Mouse (Mus musculus): ENCODE data around the gene Cmas. TPM values are rescaled to one million over a fixed set of nuclear protein-coding genes. Genes with fewer than 3 reads are reported as not detected.
A peak's percentile ranks its signal among the peaks of the same experiment; 100 is the strongest.

The Cmas gene
- polyA plus RNA-seq, 1 experiment from 2014 or later, result 105 TPM

GRCm38 (mm10) chr6:142757976-142758375 is 1.5 kb downstream of the Cmas start:
- DNase-seq (ENCODE audit: low spot score), result peak; percentile 72

GRCm38 (mm10) chr6:142758562-142758961 is 2.1 kb downstream of the Cmas start:
- Histone ChIP-seq H3K36me3 (peaks cover 19% of the 10 kb centered on the region), H3K4me1 (peaks cover 28% of the 10 kb centered on the region), H3K9me3 (no peaks in the 10 kb centered on the region), H3K27me3 (ENCODE audit: insufficient read depth, poor library complexity, severe bottlenecking) (peaks cover 4% of the 10 kb centered on the region; the same call in 1 of the 2 replicates), H3K27ac (no peak overlapping the region), H3K4me3 (no peak overlapping the region)
- WGBS, result 91% methylated on average over 6 of the region's 6 CpGs
- peak; percentile 64 for DNase-seq (ENCODE audit: low spot score)

More at GRCm38 (mm10) chr6:142757976-142758375, 1.5 kb downstream of the Cmas start:
- Histone ChIP-seq H3K4me3 (peak overlapping the region; percentile 93), H3K27ac (peak overlapping the region; percentile 72; the same call in 1 of the 2 replicates), H3K36me3 (peaks cover 19% of the 10 kb centered on the region), H3K9me3 (no peaks in the 10 kb centered on the region), H3K4me1 (peaks cover 28% of the 10 kb centered on the region), H3K27me3 (ENCODE audit: insufficient read depth, poor library complexity, severe bottlenecking) (peaks cover 6% of the 10 kb centered on the region; the same call in 1 of the 2 replicates)
- WGBS, result 84% methylated on average over 6 of the region's 6 CpGs

DNA sequence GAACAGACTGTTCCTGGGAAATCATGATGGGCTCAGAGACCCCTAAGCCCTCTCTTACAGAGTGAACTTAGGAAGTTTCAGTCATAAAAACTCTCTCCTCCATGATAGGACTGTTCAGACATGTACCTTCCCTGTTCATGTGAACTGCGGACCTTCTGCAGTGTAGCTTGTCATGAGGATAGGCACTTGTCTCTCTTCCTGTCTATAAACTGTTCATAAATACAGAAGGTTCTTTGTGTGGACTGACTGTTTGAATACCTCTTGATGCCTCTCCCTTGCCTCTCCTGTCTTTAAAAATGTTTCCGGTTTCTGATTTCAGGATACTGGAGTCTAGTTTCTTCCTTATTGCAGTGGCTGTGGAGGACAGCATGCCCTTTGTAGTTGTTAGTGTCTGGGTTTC is 3.1 kb downstream of the Cmas start:
- Histone ChIP-seq H3K4me1 (peaks cover 28% of the 10 kb centered on the region), H3K4me3 (no peak overlapping the region), H3K36me3 (peaks cover 26% of the 10 kb centered on the region), H3K27ac (no peak overlapping the region), H3K9me3 (no peaks in the 10 kb centered on the region), H3K27me3 (ENCODE audit: insufficient read depth, poor library complexity, severe bottlenecking) (no peaks in the 10 kb centered on the region)
- no peak for DNase-seq (ENCODE audit: low spot score)
- WGBS, result 90% methylated on average over 2 of the region's 2 CpGs

DNA sequence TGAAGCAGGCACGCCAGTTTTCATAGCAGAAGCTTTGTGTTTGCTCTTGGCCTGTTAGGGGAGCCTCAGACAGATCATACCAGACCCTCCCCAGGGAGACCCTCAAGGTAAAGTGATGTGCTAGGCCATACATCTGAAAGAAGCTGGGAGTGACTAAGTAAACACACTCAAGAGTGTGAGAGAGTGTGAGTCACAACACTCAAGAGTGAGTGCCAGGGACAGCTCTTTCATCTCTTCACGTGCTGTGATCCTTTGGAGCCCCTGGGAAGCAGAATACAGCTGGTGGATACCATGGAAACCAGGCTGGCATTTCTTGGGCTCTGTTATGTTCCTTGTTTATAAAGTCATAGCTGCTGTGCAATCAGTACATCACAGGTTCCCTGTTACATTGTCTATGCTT is 8.4 kb downstream of the Cmas start:
- DNase-seq (ENCODE audit: low spot score), result no peak
- Histone ChIP-seq H3K4me1 (peaks cover 22% of the 10 kb centered on the region; the same call in 1 of the 2 replicates), H3K27ac (no peak overlapping the region), H3K36me3 (peaks cover 62% of the 10 kb centered on the region), H3K27me3 (ENCODE audit: insufficient read depth, poor library complexity, severe bottlenecking) (no peaks in the 10 kb centered on the region), H3K4me3 (no peak overlapping the region), H3K9me3 (no peaks in the 10 kb centered on the region)
- 77% methylated on average over 2 of the region's 2 CpGs for WGBS

DNA sequence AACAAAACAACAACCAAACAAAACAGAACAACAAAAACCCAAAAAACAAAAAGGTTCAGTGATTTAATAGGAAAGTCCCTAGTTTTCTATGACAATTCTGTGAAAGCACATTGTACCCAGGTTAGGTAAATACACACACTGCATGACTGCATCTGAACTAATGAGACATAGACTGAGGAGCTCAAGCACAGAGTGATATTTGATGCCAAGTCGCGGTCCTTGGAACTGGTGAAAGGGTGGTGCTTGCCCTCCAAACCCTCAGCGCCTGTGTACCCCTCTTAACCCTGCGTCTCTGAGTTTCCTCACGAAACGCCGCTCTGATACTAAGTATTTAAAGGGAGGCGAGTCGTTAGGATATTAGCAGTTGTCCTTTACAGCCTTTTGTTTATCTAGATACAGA is 10.8 kb downstream of the Cmas start:
- H3K27ac ChIP-seq, result no peak overlapping the region
- H3K4me3 ChIP-seq, result no peak overlapping the region
- peaks cover 30% of the 10 kb centered on the region; the same call in 1 of the 2 replicates for H3K4me1 ChIP-seq
- no peaks in the 10 kb centered on the region for H3K27me3 ChIP-seq (ENCODE audit: insufficient read depth, poor library complexity, severe bottlenecking)
- WGBS, result 93% methylated on average over 9 of the region's 9 CpGs
- DNase-seq (ENCODE audit: low spot score), result no peak
- H3K36me3 ChIP-seq, result peaks cover 74% of the 10 kb centered on the region
- no peaks in the 10 kb centered on the region for H3K9me3 ChIP-seq

DNA sequence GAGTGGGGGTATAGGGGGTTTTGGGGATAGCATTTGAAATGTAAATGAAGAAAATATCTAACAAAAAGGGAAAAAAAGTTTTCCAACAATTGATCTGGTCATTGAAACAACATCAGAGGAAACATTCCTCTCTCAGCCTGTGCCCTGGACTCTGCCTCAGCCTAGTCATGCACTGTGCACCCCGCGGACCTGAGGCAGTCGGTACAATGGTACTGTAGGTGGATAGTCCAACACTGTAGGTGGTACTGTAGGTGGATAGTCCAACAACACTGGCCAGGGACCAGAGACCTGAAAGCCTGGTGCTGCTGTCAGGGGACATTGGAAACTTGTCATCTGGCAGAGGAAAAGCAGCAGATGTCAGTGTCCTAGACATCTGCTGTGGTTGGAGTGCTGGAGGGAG is 13.4 kb downstream of the Cmas start:
- Histone ChIP-seq H3K27me3 (ENCODE audit: insufficient read depth, poor library complexity, severe bottlenecking) (no peaks in the 10 kb centered on the region), H3K4me3 (no peak overlapping the region), H3K4me1 (peaks cover 30% of the 10 kb centered on the region; the same call in 1 of the 2 replicates), H3K36me3 (peaks cover 89% of the 10 kb centered on the region), H3K9me3 (no peaks in the 10 kb centered on the region), H3K27ac (no peak overlapping the region)
- WGBS, result 80% methylated on average over 3 of the region's 3 CpGs
- no peak for DNase-seq (ENCODE audit: low spot score)

GRCm38 (mm10) chr6:142771643-142772042 is 15.2 kb downstream of the Cmas start:
- WGBS, result 85% methylated on average over 4 of the region's 4 CpGs
- peaks cover 39% of the 10 kb centered on the region for H3K4me1 ChIP-seq
- H3K36me3 ChIP-seq, result peaks cover 74% of the 10 kb centered on the region
- DNase-seq (ENCODE audit: low spot score), result no peak
- no peaks in the 10 kb centered on the region for H3K9me3 ChIP-seq
- no peaks in the 10 kb centered on the region for H3K27me3 ChIP-seq (ENCODE audit: insufficient read depth, poor library complexity, severe bottlenecking)
- H3K4me3 ChIP-seq, result no peak overlapping the region
- H3K27ac ChIP-seq, result no peak overlapping the region

- no peak overlapping the region for H3K4me3 ChIP-seq
- no peak for DNase-seq (ENCODE audit: low spot score)
- no peak overlapping the region for H3K27ac ChIP-seq
- H3K9me3 ChIP-seq, result no peaks in the 10 kb centered on the region
- peaks cover 56% of the 10 kb centered on the region for H3K36me3 ChIP-seq
- H3K4me1 ChIP-seq, result peaks cover 40% of the 10 kb centered on the region
- WGBS, result 89% methylated on average over 5 of the region's 5 CpGs
- H3K27me3 ChIP-seq (ENCODE audit: insufficient read depth, poor library complexity, severe bottlenecking), result no peaks in the 10 kb centered on the region
Measured at GRCm38 (mm10) chr6:142773566-142773965, 17.1 kb downstream of the Cmas start.

DNA sequence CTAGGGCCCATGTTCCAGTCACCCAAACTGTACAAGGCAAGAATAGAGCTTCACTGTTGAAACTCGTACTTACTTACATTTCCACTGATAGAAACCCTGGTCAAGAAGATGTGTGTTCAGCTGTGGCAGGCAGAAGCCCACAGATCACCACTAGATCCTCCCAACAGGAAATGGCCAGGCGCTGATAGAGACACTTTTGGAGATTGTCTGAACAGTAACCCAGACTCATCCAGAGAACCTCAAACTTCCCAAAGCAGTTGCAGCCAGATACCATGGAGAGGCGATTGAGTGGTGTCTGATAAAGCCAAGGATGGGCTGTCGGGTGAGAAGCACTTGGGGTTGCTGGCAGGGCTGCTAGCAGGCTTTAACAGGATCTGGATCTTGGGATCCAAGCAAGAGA is 20.4 kb downstream of the Cmas start:
- 0 out of 2 replicates have a peak overlapping the region, but pooled peaks have one; percentile 6 for H3K27ac ChIP-seq
- peaks cover 32% of the 10 kb centered on the region for H3K36me3 ChIP-seq
- 24% methylated on average over 4 of the region's 4 CpGs for WGBS
- H3K4me1 ChIP-seq, result peaks cover 20% of the 10 kb centered on the region
- H3K27me3 ChIP-seq (ENCODE audit: insufficient read depth, poor library complexity, severe bottlenecking), result no peaks in the 10 kb centered on the region
- DNase-seq (ENCODE audit: low spot score), result no peak
- H3K4me3 ChIP-seq, result no peak overlapping the region
- no peaks in the 10 kb centered on the region for H3K9me3 ChIP-seq

DNA sequence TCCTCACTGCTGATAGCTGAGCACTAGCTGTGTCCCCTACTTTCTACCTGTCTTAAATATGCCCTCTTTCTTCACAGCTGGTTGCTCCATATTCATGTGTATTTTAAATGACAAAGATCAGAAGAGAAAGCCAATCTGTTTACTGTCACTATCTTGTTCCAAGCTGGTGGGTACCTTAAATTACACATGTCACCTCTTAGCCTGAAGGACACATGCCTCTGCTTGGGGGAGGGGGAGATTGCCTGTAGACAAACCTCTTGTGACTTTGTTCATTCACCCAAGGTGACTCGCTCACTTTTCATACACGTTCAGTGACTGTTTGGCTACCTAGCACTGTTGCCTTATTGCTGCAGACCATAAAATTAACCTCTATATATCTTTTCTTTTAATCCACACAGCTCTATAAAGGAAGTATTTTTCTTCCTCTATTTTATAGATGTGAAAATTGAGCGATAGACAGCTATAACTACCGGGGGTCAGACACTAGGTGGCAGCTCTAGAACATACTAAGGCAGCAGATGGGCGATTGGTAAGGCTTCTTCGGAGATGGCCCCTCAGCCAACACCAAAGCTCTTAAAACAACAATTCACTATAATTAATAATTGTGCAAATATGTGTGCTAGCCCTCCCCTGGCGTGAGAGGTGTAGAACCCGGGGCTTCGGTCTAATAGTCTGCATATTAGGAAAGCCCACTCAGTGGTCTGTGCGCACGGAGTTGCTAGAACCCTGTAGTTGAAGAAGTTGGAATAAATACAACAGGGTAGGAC is 22.7 kb downstream of the Cmas start:
- H3K4me3 ChIP-seq, result no peak overlapping the region
- H3K36me3 ChIP-seq, result peaks cover 9% of the 10 kb centered on the region; the same call in 1 of the 2 replicates
- no peaks in the 10 kb centered on the region for H3K9me3 ChIP-seq
- no peaks in the 10 kb centered on the region for H3K27me3 ChIP-seq (ENCODE audit: insufficient read depth, poor library complexity, severe bottlenecking)
- no peak for DNase-seq (ENCODE audit: low spot score)
- H3K4me1 ChIP-seq, result peaks cover 20% of the 10 kb centered on the region
- H3K27ac ChIP-seq, result no peak overlapping the region
- 50% methylated on average over 11 of the region's 11 CpGs for WGBS

GRCm38 (mm10) chr6:142779812-142780573 is 23.5 kb downstream of the Cmas start:
- no peak overlapping the region for H3K4me3 ChIP-seq
- H3K27ac ChIP-seq, result no peak overlapping the region
- H3K9me3 ChIP-seq, result no peaks in the 10 kb centered on the region
- no peaks in the 10 kb centered on the region for H3K27me3 ChIP-seq (ENCODE audit: insufficient read depth, poor library complexity, severe bottlenecking)
- 71% methylated on average over 14 of the region's 14 CpGs for WGBS
- no peak for DNase-seq (ENCODE audit: low spot score)
- 0 out of 2 replicates have a peak, but pooled peaks cover 2% of the 10 kb centered on the region for H3K36me3 ChIP-seq
- H3K4me1 ChIP-seq, result peaks cover 20% of the 10 kb centered on the region

DNA sequence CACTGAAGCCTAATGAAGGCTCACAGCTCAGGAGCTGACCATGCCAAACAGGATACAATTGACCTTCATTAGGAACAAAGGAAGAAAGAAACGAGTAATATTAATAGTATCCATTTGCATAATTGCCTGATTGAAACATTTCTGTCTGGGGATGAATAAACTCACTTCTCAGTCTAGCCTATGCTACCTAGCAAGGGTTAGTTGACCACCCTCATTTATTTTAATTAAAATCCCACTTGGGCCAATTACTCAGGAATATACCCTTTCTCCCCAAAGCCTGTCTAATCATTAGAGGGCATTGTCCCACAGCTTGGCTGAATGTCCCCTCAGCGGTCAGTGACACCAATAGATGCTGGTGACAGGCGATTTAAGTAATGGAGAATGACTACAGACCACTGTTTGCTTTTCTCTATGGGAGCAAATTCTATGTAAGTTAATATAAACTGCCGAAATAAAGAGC is 24.1 kb downstream of the Cmas start:
- Histone ChIP-seq H3K9me3 (no peaks in the 10 kb centered on the region), H3K4me1 (peaks cover 20% of the 10 kb centered on the region), H3K36me3 (no peaks in the 10 kb centered on the region), H3K27me3 (ENCODE audit: insufficient read depth, poor library complexity, severe bottlenecking) (no peaks in the 10 kb centered on the region), H3K4me3 (no peak overlapping the region), H3K27ac (no peak overlapping the region)
- WGBS, result 84% methylated on average over 4 of the region's 4 CpGs
- DNase-seq (ENCODE audit: low spot score), result no peak

- Histone ChIP-seq H3K4me3 (no peak overlapping the region), H3K9me3 (no peaks in the 10 kb centered on the region), H3K4me1 (peaks cover 14% of the 10 kb centered on the region), H3K27me3 (ENCODE audit: insufficient read depth, poor library complexity, severe bottlenecking) (no peaks in the 10 kb centered on the region), H3K27ac (no peak overlapping the region), H3K36me3 (no peaks in the 10 kb centered on the region)
- DNase-seq (ENCODE audit: low spot score), result no peak
- 67% methylated on average over 7 of the region's 7 CpGs for WGBS
Measured at GRCm38 (mm10) chr6:142781286-142781685, 24.8 kb downstream of the Cmas start.
